Mouse (Mus musculus) cerebellum, postnatal 25 days (tissue): ENCODE results near the gene Ube2t.

ENCODE experiments used
- DNase-seq, 2 experiments: peaks; one replicate each; pipeline ENCODE4 v3.0.0; 2021; ENCODE audit warnings: mixed read lengths in 2 of 2

The Ube2t gene

DNA sequence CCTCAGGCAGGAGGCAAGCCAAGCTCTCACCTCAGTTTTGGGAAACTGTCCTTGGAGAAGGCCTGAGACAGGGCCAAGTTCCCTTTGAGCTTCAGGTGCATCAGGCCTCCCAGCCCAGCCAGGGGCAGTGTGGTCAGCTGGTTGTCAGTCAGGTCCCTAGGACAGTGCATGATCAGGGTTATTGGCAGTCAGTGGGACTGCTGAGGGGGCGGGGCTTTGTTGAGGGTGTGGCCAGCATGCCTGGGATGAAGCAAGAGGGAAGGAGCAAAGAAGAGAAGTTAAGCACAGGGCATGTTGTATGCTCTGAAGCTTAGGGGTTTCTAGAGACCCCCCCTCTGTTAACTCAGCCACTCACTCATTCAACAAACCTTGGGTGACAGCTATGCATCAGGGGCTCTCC is 33.6 kb downstream of the Ube2t start:
- DNase-seq, result no peak

DNA sequence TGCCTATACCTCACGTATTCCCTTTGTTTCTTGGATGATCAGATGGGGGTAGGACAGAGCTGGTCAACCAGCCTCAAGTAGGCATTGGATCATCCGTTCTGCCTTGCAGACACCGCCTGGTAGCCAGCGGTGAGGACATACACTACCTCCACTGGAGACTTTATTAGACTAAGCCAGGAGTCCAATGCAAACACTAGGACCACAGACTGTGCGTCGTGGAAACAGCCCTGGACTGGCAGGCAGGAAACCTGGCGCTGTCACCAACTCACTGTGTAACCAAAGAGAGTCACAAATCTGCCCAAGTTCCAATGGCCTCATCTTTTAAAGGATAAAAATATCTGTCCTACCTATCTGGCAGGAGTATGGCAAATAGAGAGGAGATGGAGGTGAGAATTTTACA is 34.1 kb downstream of the Ube2t start:
- no peak for DNase-seq

DNA sequence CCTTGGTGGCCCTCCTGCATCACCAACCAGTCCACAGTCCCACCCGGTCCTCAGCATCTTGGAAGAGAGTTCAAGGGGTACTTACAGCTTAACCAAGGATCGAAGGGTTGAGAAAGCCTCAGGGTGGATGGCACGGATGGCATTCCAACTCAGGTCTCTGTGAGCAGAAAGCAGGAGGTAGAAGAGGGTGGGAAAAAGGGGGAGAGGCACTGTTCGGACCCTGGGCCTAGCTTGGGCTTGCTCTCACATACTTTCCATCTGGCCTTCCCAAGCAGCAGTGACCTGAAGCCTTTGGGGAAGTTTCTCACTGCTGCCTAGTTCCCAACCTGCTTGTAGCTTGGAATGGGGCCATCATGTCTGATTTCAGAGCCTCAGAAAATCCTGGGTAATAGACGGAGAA is 35.2 kb downstream of the Ube2t start:
- DNase-seq, result no peak

DNA sequence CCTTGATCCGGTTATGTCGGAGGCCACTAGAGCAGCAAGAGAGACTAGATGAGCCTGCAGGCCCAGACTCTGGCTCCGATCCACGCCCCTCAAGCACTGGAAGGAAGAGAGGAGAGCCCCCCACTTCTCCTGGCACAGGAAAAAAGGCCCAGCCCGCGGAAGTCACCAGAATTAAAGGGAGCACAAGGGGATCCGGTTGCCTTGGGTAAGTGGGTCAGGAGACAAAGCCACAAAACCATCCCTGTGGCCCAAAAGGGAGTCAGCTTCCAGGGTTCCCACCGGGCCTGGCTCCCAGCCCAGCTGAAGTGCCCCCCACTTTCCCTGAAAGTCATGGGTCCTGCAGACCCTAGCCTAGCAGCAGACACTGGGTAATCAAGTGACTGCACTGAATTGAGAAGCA is 35.9 kb downstream of the Ube2t start:
- DNase-seq, result peak in 1 of 2 experiments; percentile 36

DNA sequence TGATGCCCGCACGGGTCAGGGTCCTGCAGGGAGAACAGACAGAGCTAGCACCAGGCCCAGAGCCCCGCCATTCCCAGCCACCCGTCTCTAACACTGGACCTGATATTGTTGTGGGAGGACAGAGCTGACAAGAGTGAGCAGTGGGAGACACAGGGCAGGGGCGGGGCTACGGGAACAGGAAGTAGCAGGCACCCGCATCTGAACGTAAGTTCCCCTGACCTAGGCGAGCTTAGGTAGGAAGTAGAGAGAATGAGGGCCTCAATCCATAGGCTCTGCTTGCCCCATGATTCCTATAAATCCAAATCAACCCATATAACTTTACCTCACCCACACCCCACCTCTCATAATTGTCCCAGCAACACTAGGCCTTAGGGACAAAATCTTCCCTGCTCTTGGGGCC is 38.2 kb downstream of the Ube2t start:
- DNase-seq, result no peak

DNA sequence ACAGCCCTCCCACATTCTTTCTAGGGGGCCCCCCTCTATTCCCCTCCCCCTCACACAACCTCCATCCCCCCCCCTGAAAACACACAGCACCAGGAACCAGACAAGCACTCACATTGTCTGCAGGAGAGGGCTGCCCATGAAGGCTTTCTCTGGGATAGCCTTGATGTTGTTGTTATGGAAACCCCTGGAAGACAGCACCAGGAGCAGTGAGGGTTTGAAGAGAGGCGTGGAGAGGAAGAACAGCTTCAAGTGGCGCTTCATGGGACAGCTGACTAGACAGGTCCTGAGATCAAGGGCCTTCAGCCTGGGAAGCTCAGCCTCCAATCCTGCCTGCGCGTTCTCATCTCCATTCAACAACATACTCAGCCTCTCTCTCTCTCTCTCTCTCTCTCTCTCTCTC is 41.0 kb downstream of the Ube2t start:
- no peak for DNase-seq

DNA sequence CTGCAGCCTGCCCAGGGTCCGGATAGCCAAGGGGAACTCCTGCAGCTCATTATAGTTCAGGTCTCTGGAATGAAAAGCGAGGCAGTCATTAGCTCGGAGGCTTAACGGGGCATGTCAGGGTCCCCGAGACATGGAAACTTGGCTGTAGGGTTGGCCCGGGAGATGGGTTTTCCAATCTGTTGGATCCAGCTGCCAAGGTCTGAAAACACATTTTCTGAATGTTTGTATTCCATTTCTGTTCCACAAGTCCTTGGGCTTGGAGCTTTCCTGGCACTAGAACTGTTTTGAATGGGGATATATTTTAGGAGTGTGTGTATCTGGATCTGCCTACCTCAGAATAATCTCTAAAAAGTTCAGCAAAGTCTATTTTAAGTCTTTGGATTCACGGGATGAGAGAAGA is 43.3 kb downstream of the Ube2t start:
- no peak for DNase-seq

DNA sequence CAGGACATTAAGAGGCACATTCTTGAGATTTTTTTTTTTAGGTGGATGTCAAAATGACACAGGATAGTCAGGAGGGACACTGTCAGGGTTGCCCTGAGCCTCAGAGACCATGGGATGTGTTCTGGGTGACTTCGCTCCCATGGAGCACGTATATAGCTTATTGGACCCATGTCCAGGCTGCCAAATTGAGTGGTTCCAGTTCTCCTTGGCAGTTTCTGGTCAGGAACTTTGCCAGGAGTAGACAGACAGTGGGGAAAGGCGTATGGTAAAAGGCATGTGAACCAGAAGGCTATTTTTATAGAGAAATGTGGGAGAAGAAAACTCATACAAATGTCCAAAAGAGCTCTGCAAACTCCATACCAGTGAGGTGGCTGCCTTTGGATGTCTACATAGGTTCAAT is 47.5 kb downstream of the Ube2t start:
- no peak for DNase-seq

DNA sequence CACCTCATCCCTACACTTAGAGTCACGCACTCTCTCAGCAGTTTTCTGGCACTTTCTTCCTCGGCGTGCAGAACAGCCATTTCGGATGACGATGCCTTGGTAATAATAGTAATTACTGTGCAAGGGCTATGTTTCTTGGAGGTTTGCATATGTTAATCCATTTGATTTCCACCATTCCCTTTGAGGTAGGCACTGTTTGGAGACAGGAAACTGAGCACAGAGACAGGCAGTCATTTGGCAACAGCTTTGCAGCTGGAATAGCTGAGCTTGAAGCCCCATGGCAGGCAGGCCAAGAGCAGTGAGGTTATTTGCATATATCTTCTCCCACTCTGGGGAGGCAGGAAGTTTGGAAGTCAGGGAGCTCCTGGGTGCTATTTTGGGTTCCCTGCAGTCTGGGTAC is 49.5 kb downstream of the Ube2t start:
- no peak for DNase-seq

DNA sequence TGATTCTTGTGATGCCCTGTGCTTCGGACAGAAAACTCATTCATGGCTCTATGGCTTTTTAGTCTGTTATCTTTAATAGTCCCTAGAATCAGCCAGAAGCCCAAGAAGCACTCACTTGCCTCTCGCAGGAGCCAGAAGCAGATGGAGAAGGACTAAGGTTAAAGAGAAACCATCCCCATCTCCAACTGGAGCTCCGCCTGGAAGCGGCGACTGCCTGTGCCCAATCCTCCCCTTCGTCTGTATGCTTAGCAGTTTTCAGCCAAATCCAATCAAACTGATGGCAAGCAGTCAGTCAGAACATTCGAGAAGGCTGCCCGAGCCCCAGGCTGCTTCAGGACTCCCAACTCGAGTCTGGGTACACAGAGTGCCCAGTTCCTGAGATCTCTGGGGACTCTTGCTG is 50.1 kb downstream of the Ube2t start:
- DNase-seq, result no peak

DNA sequence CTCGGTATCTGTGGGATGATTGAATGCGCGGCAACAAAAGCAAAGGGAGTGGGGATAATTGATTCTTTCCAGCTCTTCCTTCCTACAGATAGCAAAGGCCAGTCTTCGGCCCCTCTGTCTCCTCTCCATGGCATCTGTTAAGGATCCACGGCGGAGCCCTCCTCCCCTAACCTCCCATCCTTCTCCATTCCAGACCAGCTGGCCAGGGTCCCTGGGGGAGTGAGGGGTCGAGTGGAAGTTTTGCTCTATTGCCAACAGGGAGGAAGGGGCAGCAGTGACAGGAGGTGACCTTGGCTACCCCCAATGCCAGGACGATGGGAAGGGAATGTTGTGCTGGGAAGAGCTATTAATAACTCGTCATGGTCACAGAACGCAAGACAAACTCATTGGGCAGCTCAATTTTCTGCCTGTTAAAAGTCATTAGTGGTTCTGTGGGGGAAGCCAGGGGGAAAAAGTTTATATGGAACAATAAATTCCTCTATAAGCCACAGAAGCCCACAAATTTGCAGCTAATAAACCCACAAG is 52.6 kb downstream of the Ube2t start:
- no peak for DNase-seq

DNA sequence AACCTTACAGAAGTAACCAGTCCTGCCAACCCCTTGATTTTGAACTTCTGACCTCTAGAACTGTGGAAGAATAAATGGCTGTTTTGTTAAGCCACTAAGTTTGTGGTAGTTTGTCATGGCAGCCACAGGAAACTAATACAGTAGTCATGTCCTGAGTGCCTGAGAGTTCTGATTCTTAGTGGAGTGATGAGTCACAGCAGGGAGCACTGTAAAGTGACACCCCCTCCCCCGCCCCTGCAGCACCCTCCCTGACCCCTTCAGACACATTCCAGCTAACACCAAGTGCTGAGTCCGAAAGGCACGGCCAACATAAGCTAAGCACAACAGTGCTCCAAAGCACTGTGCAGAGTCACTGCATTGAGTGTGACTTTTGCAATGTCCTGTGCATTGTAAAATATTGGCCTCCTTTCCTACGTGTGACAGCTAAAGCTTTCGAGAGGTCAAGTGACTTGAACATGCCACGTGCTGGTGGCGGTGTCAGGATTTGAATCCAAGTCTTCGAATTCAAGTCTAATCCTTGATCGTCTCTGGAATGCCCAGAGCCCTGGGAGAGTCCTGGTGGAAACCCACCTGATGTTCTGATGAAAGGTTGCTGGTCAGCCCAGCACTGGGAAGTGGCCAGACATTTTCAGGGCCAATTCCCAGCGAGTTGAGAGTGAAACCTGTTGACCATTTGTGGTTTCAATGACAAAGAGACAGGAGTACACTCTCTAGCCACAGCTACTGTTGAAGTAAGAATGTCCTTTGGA is 54.7 kb downstream of the Ube2t start:
- no peak for DNase-seq

DNA sequence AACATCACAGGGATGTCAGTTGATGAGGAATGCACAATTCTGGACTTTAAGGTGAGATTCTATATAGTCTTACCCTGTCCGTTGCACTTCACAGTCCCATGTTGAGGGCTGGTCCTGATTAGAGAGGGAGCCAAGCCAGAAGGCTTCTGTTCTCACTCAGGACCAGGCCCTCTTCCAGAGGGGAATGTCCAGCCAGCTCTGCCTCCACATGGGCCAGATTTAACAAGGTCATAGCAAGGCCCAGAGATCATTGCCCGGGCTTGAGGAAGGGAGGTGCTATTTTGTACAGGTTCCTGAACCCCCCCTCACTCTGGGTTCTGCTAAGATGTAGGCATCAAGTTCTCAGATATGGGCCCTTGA is 55.3 kb downstream of the Ube2t start:
- DNase-seq, result no peak

DNA sequence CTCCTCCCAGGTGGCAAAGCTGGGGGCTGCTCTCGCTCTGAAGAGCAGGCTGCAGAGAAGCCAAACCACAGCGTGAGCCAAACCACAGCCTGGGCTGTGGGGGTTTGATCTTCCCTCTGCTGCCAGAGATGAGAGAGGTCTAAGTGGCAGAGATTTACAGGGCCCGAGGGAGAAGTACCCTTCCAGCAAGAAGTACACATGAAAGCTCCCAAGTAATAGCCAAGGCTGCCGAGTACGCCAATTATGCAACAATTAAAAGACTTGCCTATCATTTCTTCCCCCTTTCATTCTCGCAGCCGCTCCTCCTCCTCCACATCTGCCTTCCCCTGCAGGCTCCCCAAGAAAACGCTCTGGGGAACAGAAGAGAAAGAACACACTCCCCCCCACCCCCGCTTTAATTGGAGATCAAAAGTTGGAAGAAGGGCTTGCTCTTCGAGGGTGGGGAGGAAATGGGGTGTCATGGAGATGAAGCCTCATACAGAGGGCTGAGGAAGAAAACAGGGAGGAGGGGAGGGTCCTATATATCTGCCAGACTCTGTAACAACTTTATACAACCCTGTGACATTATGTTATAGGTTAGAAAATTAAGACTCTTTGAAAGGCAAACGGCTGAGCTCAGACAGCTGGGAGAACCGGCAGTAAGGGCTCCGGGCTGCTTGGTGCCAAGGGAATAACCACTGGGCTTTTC is 56.9 kb downstream of the Ube2t start:
- no peak for DNase-seq

DNA sequence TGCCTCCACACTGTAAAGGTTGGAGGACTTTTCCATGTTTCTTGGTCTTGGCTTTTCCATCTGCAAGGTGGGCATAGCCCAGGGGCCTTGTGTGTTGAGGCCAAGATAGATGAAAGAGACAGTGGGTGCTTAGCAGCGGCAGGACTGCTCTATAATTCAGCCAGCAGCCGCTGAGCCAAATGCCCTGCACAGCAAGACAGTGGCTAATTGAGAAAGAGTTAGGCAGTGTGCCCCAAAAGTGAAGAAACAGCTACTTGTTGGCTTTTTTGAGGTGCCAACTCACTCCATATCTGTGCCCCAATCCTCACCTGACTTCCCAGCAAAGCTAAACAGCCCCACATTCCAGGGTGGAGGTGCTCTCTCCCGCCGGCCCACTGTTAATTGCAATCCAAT is 57.4 kb downstream of the Ube2t start:
- no peak for DNase-seq

DNA sequence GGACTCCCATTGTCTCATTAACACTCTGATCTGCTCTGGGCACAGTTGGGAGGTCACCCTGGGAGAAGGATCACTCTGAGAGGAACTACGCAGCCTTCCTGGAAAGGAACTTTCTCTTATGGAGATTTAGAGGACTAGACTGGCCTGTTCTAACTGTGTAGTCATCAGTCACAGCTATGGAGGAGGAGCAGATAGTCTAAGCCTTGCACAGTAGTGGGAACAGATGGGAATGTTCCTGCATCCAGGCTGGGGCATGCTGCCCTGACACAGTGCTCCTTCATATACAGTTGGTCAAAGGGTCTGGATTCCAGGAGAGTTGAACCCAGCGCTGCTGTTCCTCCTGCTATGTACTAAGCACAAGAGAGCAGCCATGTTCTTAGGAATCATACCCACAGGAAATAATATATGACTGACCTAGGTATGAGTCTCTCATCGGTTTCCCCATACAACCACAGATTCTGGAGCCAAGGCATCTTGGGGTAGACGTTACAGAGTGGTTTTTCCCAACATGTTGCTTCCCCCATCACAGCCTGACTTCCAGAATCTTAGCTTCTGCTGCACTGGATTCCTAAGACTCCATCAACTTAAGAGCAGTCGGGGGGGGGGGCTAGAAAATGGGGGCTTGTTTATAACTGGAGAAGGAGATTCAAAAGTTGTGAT is 58.0 kb downstream of the Ube2t start:
- DNase-seq, result no peak

DNA sequence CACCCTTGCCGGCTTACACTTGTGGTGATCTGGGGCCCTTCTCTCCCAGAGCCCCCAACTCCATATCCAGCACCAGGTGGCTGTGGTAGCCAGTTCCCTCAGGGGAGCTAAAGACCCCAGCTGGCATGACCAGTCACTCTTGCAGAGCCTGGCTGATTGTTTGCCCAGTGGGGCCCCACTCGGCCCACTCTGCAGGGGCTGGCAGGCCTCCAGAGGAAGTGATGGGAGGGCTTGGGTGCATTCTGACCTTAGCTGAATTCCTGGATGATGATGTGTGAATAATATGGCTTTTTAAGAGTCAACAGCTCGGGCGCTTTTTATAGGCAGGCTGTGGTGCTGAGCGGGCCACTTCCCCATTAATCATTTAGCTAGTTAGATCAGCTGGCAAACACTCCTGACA is 58.6 kb downstream of the Ube2t start:
- DNase-seq, result no peak

DNA sequence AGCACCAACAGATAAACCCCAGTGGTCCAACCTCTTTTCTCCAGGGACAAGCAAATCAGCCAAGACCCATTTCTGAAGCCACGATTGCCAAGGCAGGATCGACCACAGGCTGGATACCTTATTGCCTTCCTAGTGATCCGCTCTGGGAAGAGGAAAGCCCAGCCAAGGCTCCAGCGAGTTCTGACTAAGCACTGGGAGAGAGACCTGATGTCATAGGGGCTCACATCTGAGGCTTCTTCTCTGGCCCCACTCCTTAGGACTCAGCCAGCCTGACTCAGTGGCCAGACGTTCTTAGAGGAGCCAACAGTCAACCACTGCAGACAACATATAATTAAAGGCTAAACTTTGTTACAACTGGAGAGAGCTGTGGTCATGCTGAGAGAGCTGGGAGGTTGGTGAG is 59.6 kb downstream of the Ube2t start:
- no peak for DNase-seq

DNA sequence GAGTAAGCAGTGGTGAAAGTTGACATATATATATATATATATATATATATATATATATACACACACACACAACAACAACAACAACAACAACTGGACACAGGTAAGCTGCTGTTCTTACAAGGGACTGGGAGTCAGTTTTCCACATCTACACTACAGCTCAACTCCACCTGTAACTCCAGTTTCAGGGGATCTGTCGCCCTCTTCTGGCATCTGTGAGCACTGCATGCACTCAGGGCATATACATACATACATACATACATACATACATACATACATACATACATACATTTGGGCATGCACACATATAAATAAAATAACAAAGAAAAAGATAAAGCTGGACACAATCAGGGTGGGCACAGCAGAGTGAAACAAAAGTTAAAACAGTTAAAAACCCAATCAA is 61.2 kb downstream of the Ube2t start:
- no peak for DNase-seq
